Mouse (Mus musculus) liver, embryonic 16.5 days (tissue): Measurements from ENCODE around the gene Pi16. TPM values are rescaled to one million over a fixed set of nuclear protein-coding genes. Genes with fewer than 3 reads are reported as not detected.

Experiments used
- ATAC-seq: fragments of 200-750 bp; cut with Nextera tagmentation; 2 replicates; pipeline ENCODE4 v1.8.0; 2017; ENCODE audit warnings: low read depth, mild to moderate bottlenecking, moderate number of reproducible peaks, moderate library complexity
- H3K27ac ChIP-seq: fragments of 300-500 bp; sonication (generic); 2 replicates; pipeline ENCODE4 v1.5.1; 2014; ENCODE audit warnings: mild to moderate bottlenecking, low read length
- H3K27me3 ChIP-seq: fragments of 300-500 bp; sonication (generic); 2 replicates; pipeline ENCODE4 v1.6.1; 2014; ENCODE audit warnings: low read depth, low read length, mixed read lengths; ENCODE audit not compliant: control insufficient read depth, insufficient read depth
- H3K36me3 ChIP-seq: fragments of 300-500 bp; sonication (generic); 2 replicates; pipeline ENCODE4 v1.6.1; 2014; ENCODE audit warnings: mild to moderate bottlenecking; ENCODE audit not compliant: control insufficient read depth, insufficient read depth
- H3K4me1 ChIP-seq: fragments of 300-500 bp; sonication (generic); 2 replicates; pipeline ENCODE4 v1.6.1; 2014; ENCODE audit warnings: low read depth, low read length, mixed read lengths; ENCODE audit not compliant: control insufficient read depth
- H3K4me2 ChIP-seq: fragments of 300-500 bp; sonication (generic); 2 replicates; pipeline ENCODE4 v1.6.1; 2014; ENCODE audit warnings: low read depth, low read length, mixed read lengths
- H3K4me3 ChIP-seq: fragments of 300-500 bp; sonication (generic); 2 replicates; pipeline ENCODE4 v1.5.1; 2014; ENCODE audit warnings: low read depth, mild to moderate bottlenecking, low read length
- H3K9ac ChIP-seq: fragments of 300-500 bp; sonication (generic); 2 replicates; pipeline ENCODE4 v1.6.1; 2014; ENCODE audit warnings: low read depth, low read length
- H3K9me3 ChIP-seq: fragments of 300-500 bp; sonication (generic); replicated peaks from 2 replicates; pipeline ENCODE4 v1.6.1; 2016; ENCODE audit warnings: low read length; ENCODE audit not compliant: control insufficient read depth
- WGBS: fragments of 180-500 bp; shearing (Covaris S2); extraction: QIAGEN DNeasy Blood & Tissue Kit; methylation state at CpG from one replicate; pipeline ENCODE4 v1.1.7; 2014; ENCODE audit not compliant: insufficient replicate concordance; 5-methylcytosine and 5-hydroxymethylcytosine counted together
- polyA plus RNA-seq: library from polyadenylated mRNA; unstranded; fragments of >200 nt; fragmentation: Nextera tagmentation; extraction: Ambion mirVana; gene quantifications from 2 replicates; pipeline ENCODE4 v1.2.1, GENCODE M21; 2015

Pi16 gene
- polyA plus RNA-seq, 1 experiment from 2014 or later = 2.6 TPM

- no peak overlapping the region for H3K9ac ChIP-seq
- WGBS = 80% methylated on average over 2 of the region's 2 CpGs
- ATAC-seq = no peak
- H3K9me3 ChIP-seq = no peaks in the 10 kb centered on the region
- no peak overlapping the region for H3K4me2 ChIP-seq
- no peaks in the 10 kb centered on the region for H3K36me3 ChIP-seq
- no peak overlapping the region for H3K27ac ChIP-seq
- no peak overlapping the region for H3K4me3 ChIP-seq
- no peaks in the 10 kb centered on the region for H3K4me1 ChIP-seq
- H3K27me3 ChIP-seq = no peaks in the 10 kb centered on the region
These were observed 5.4 kb upstream of the Pi16 start for GRCm38 (mm10) chr17:29312082-29312481.

GRCm38 (mm10) chr17:29313300-29313699, 4.2 kb upstream of the Pi16 start:
- Histone ChIP-seq H3K27me3 (no peaks in the 10 kb centered on the region), H3K4me2 (no peak overlapping the region), H3K27ac (no peak overlapping the region), H3K36me3 (no peaks in the 10 kb centered on the region), H3K9ac (no peak overlapping the region), H3K4me1 (no peaks in the 10 kb centered on the region), H3K4me3 (no peak overlapping the region), H3K9me3 (no peaks in the 10 kb centered on the region)
- no peak for ATAC-seq

GRCm38 (mm10) chr17:29315672-29316465, 1.6 kb upstream of the Pi16 start:
- Histone ChIP-seq H3K4me2 (no peak overlapping the region), H3K9me3 (no peaks in the 10 kb centered on the region), H3K4me1 (peaks cover 4% of the 10 kb centered on the region; the same call in 1 of the 2 replicates), H3K27me3 (peaks cover 2% of the 10 kb centered on the region; the same call in 1 of the 2 replicates), H3K27ac (no peak overlapping the region), H3K9ac (no peak overlapping the region), H3K36me3 (no peaks in the 10 kb centered on the region), H3K4me3 (no peak overlapping the region)
- WGBS = 45% methylated on average over 9 of the region's 9 CpGs
- no peak for ATAC-seq

GRCm38 (mm10) chr17:29316891-29317290, 589 bp upstream of the Pi16 start:
- no peak overlapping the region for H3K4me3 ChIP-seq
- 53% methylated on average over 3 of the region's 3 CpGs for WGBS
- H3K9me3 ChIP-seq = no peaks in the 10 kb centered on the region
- H3K36me3 ChIP-seq = no peaks in the 10 kb centered on the region
- H3K27ac ChIP-seq = no peak overlapping the region
- peaks cover 4% of the 10 kb centered on the region; the same call in 1 of the 2 replicates for H3K4me1 ChIP-seq
- no peak for ATAC-seq
- H3K4me2 ChIP-seq = no peak overlapping the region
- H3K27me3 ChIP-seq = peaks cover 7% of the 10 kb centered on the region
- H3K9ac ChIP-seq = no peak overlapping the region

GRCm38 (mm10) chr17:29318731-29319250, 1.3 kb downstream of the Pi16 start:
- H3K36me3 ChIP-seq = no peaks in the 10 kb centered on the region
- H3K27ac ChIP-seq = peak overlapping the region; percentile 46; the same call in 1 of the 2 replicates
- peak overlapping the region; percentile 23 for H3K4me3 ChIP-seq
- H3K9ac ChIP-seq = peak overlapping the region; percentile 1; the same call in 1 of the 2 replicates
- WGBS = 18% methylated on average over 5 of the region's 6 CpGs
- H3K4me2 ChIP-seq = no peak overlapping the region; the same call in 1 of the 2 replicates
- H3K4me1 ChIP-seq = peaks cover 4% of the 10 kb centered on the region; the same call in 1 of the 2 replicates
- ATAC-seq = no peak
- H3K9me3 ChIP-seq = no peaks in the 10 kb centered on the region
- H3K27me3 ChIP-seq = peaks cover 11% of the 10 kb centered on the region

GRCm38 (mm10) chr17:29319476-29319875, 2.0 kb downstream of the Pi16 start:
- Histone ChIP-seq H3K4me2 (peak overlapping the region; percentile 15; the same call in 1 of the 2 replicates), H3K9me3 (no peaks in the 10 kb centered on the region), H3K27ac (peak overlapping the region; percentile 46; the same call in 1 of the 2 replicates), H3K36me3 (no peaks in the 10 kb centered on the region), H3K4me1 (peaks cover 4% of the 10 kb centered on the region; the same call in 1 of the 2 replicates), H3K27me3 (peaks cover 11% of the 10 kb centered on the region), H3K4me3 (peak overlapping the region; percentile 23), H3K9ac (peak overlapping the region; percentile 1; the same call in 1 of the 2 replicates)
- 57% methylated on average over 7 of the region's 7 CpGs for WGBS
- ATAC-seq = no peak

- Histone ChIP-seq H3K4me1 (peaks cover 4% of the 10 kb centered on the region; the same call in 1 of the 2 replicates), H3K9me3 (no peaks in the 10 kb centered on the region), H3K27ac (no peak overlapping the region), H3K4me2 (0 out of 2 replicates have a peak overlapping the region, but pooled peaks have one; percentile 15), H3K36me3 (no peaks in the 10 kb centered on the region), H3K27me3 (peaks cover 11% of the 10 kb centered on the region), H3K9ac (no peak overlapping the region), H3K4me3 (peak overlapping the region; percentile 14; the same call in 1 of the 2 replicates)
- ATAC-seq = no peak
- 29% methylated on average over 8 of the region's 8 CpGs for WGBS
These were observed 2.6 kb downstream of the Pi16 start for GRCm38 (mm10) chr17:29319881-29320639.

- Histone ChIP-seq H3K27ac (no peak overlapping the region), H3K27me3 (peaks cover 18% of the 10 kb centered on the region), H3K4me1 (peaks cover 4% of the 10 kb centered on the region; the same call in 1 of the 2 replicates), H3K4me2 (no peak overlapping the region), H3K9me3 (no peaks in the 10 kb centered on the region), H3K9ac (no peak overlapping the region), H3K4me3 (no peak overlapping the region), H3K36me3 (no peaks in the 10 kb centered on the region)
- WGBS = 59% methylated on average over 41 of the region's 41 CpGs
- ATAC-seq = no peak
These were observed 4.5 kb downstream of the Pi16 start for GRCm38 (mm10) chr17:29321765-29322602.
